Mouse (Mus musculus) left cerebral cortex, adult 18-20 months (tissue): ENCODE data around the gene Bad. TPM values are rescaled to one million over a fixed set of nuclear protein-coding genes. Genes with fewer than 3 reads are reported as not detected.

Experiments
- DNase-seq, 2 experiments: peaks; one replicate each; pipeline ENCODE4 v3.0.0; 2021 to 2022; ENCODE audit warnings: low spot score in 2 of 2, mixed read lengths in 1 of 2
- total RNA-seq, 2 experiments: library from RNA; stranded (reverse); gene quantifications; 2 replicates each; pipeline ENCODE4 v1.2.3; 2021

Gene Bad
- total RNA-seq, 2 experiments from 2014 or later: 39.0 to 40.5 TPM

- DNase-seq: no peak
Measured at GRCm38 (mm10) chr19:6955424-6955823, 13.8 kb downstream of the Bad start.

DNA sequence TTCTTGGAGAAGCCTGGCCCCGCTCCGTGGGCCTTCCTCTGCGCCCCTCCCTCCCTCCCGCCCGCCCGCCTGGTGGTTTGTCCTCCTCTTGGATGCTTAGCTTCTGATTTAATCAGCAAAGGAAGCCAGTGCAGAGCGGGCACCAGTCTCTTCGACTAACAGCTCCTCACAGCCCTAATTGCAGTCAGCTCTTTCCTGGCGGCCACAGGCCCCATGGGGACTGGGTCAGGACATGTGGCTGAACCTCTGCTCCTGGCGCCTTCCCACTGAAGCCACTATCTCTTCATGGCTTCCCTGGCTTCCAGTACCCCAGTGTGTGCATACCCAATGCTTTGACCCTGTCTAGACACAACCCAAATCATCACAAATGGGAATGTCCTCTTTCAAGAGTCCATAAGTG lies 14.8 kb downstream of the Bad start:
- no peak for DNase-seq

DNA sequence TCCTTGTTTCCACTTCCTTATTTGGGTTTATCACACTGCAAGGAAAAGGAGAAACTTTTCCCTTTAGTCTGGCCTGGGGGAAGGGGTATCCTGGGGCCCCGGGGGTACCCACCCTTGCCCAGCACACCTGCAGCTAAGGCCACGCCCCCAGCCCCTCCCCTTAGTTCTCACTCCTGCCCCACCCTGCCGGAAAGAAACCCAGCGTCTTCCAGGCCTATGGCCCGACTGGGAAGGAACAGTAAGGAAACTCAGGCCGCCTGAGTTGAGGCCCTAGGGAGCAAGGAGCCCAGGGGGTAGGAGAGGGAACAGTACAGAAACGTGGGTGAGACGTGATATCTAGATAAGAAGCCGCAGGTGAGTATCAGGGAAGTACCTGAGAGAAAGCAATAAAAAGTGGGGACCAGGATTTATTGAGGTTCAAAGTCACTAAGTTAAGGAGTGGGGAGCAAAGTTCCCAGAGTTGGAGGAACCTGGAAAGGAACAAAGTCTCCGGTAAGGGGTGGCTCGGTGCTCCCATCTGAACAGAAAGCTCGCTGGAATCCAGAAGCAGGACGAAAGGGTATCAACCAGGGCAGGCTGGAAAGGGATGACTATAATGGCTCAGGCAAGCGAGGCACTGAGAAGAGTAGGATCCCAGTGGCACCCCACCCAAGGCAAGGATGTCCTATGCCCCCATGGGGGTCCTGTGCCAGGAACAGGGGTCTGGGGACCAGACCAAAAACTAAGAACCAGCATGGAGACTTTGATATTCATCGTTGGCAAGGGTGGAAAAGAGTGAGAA lies 27.0 kb downstream of the Bad start:
- no peak for DNase-seq

GRCm38 (mm10) chr19:6969291-6969664 lies 27.6 kb downstream of the Bad start:
- DNase-seq: no peak

DNA sequence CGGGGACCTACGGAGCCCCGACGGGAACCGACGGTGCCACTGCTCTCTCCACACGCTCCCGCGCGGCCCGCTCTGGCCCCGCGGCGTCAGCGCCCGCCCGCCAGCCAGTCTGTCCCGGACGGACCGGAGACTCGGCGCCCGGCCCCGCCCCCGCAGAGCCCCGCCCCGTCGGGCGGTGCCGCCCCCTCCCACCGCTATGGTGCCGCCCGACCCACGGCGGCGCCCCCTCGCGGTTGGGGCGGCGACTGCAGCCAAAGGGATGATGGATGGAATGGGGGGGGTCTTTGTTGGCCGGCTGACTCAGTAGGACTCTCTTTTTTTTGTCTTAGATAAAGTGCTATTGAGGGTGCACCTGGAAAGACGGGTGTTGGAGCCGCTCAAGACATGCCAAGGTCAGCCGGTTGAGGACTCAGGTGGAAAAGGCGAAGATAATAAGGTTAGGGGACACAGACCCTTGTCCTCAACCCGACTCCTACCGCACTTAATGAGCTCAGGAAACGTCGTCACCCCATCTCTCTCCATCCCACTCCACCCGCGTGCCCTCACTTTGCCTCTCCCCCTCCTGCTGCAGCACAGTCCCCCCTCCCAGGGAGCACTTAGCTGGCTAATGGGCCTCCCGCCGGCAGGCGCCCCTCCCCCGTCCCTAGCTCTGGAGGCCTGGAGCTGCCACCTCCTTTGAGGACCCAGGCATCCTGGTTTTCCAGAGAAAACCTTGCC lies 28.2 kb downstream of the Bad start:
- DNase-seq: peak in 1 of 2 experiments; percentile 20

DNA sequence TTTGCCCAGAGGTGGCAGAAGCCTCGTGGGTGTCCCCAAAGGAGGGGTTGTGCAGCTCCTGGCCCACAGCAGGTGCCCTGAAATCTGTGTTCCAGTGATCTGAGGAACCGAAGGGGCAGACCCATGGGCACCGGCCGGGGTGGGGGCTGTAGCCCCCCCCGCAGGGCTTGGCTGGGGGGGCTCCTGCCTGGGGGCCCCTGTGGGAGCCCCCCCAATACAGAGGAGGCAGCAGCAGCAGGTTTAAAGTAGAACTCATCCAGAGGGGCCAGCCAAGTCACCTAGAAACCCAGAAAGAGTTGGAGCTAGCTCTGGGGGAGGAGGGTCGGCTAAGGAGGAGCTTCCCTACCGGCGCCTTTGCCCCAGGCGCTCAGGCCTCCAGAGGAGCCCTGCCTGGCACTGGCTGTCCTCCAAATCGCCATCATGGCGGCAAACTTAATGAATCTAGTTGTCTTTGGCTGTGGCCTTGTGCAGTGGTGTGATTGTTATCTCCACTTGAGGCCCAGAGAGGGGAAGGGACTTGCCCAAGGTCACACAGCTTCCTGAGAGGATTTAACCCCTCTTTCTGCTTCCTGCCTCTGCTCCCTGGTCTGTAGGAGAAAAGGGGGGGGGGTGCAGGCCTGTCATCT lies 28.9 kb downstream of the Bad start:
- DNase-seq: no peak

DNA sequence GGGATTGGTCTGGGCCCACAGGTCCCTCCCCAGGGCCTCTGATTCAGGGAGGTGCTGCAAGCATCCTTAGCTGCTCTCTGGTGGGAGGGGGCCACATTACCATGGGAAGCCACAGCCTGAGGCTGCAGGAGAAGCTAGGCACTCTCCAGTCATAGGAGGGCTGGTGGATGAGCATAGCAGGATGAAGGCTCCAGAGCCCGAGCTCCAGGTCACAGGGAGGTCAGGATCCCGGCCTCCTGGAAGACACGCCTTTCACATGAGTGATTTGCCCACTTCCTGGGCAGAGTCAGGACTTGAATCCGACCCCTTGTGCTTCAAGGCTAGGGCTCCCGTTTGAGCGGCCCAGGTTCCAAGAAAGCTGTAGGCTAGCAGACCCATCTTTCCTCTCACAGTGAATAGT lies 30.0 kb downstream of the Bad start:
- DNase-seq: no peak

DNA sequence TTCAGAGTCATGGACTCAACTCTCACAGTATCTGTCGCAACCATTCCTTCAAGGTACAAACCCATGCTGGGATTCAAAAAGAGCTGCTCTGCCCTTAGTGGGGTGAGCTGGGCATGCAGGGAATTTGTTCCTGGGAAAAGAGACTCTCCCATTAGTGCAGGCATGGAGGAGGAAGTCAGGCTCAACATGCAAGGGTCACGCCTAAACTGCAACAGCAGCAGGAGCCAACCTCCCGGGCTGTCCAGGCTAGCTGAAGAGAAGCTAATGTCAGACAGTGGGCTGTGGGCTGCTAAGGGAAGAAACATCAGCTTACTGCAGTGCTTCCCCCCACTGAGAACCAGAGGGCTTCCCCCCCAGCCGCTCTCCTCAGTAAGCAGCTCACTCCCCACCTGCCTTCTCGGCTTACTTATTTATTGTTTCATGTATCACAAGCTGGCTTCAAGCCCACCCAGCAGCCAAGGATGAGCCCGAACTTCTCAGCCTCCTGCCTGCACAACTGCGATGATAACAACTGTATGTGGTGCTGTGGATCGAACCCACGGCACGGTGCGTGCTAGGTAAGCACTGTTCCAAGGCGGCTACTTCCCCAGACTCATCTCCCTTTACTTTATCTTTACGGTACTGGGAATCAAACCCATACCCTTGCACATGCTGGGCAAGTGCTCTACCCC lies 30.7 kb downstream of the Bad start:
- DNase-seq: no peak

DNA sequence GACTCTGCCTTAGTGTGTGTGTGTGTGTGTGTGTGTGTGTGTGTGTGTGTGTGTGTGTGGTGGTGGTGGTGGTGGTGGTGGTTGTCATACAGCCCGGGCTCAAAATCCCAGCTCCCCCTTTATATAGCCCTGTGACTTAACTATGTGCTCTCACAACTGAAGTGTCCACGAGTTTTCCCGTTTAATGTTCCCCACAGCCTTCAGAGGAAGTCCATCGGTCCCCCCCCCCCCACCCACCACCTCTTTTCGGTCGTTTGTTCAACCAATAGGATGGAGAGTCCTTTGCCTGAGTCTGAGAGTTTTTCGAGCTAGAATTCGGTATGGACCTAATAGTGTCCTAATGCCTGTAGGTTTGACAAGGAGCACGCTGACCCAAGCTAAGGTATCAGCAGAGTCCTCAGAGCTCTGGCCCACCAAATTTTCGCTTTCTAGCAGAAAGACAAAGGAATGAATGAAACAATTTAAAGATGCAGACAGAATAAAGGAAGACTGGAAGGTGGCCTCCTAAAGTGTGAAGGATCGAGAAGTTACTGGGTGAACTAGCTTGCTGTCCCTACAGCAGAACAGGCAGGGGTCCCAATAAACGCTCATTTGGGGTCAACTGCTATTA lies 32.0 kb downstream of the Bad start:
- DNase-seq: no peak

DNA sequence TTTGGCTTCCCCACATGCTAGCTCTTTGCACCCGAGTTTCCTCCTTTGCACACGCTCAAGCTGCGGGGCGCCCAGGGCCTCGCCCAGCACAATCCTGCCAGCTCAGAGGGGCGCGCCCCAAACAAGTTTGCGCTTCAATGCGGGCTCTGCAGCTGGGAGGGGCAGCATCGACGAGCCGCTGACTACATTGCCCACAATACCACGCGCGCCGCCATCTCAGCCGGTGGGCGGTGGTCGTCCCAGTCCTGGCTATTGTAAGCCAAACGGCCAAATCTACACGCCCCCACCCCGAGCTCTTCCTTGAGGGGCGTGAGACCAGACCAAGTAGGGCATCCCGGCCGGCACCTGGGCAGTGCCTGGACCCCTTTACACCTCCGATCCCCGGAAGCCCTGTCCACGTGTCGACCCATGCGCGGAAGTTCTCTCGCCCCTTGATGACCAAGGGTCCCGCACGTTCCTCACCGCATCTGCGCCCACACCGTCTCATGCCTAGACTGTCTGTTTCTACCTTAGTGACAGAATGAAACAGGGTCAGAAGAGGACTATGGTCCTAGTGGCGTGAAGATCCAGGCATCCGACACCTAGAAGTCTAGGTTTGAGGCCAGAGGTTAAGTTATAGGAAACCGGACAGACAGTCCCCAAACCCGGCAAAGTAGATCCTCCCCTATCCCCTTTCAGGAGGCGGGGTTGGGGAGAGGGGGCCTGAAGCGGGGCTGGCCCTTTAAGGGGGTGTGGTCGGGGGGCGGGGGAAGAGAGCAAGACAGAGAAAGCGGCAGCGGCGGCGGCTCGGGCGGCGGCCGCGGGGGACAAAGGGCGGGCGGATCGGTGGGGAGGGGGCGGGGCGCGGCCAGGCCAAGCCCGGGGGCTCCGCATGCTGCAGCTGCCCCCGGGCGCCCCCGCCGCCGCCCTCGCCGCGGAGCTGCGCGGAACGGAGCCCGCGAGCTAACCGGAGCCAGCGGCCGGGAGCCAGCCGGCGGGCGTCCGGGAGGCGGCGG lies 32.8 kb downstream of the Bad start, which contains the start of gene Ppp1r14b:
Ppp1r14b (plus strand) TSS at position 758 of the 995 bp plus-strand sequence.
- peak; percentile 70 to 77 for DNase-seq

- DNase-seq: peak; percentile 37 to 41
Measured at GRCm38 (mm10) chr19:6975537-6976521, 34.2 kb downstream of the Bad start, which contains the start of gene Plcb3. Plcb3 (minus strand) TSS chr19:6976470.

GRCm38 (mm10) chr19:6977759-6978638 lies 36.3 kb downstream of the Bad start:
- DNase-seq: no peak

GRCm38 (mm10) chr19:6978639-6978974 lies 36.9 kb downstream of the Bad start:
- no peak for DNase-seq

DNA sequence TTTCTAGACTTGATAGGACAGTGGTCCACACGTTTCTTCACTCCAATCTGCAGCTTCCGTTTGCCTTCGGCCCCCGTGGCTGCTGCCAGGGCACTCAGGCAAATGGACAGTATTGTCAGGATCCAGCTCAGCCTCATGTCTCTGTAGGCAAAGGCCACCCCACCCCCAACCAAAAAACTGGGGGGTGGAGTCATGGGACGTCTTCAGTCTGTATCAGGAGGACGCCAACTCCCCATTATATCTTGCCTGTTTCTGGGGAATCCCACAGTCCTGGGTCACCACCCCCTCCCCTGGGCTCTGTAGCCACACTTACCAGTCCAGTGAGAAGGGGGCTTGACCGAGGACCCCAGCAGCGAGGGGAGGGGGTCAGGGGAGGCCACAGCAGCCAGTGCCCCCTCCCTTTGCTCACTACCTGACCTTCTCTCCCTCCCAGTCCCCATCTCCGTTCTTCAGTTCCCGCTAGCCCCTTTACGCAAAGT lies 37.4 kb downstream of the Bad start:
- DNase-seq: peak; percentile 37 to 55

GRCm38 (mm10) chr19:6979486-6980380 lies 38.1 kb downstream of the Bad start:
- DNase-seq: peak; percentile 99

DNA sequence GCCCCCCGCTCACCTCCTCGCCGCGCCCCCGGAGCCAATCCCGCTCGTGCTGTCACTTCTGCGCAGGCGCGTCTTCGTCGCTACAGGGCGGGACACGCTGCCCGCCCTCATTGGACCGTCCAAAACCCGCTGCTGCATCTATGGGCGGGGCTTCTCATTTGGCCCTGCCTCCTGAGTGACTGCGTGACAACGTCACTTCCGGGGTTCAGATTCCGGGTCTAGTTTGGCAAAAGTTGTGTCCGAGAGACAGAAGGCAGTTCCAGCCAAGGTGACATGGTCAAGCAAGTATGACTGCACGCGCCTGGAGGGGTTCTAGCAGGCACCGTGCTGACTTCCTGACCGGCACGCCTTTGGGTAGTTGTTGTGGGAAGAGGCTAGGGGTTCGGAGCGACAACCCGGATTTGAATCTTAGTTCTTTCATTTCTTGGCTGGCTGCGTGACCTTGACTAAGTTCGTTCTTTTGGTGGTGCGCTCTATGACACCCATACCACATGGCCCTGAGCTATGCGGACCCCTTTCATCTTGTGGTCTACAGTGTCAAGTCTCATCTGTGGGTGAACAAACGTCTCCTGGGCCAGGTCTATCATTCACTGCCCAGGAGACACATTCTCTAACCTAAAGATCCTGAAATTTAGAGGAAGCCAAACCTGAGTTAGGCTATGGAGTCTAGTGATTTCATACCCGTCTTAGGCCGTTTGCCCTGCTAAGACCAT lies 38.9 kb downstream of the Bad start, which contains the start of gene Fkbp2:
Fkbp2 (minus strand) TSS at position 121 of the 713 bp plus-strand sequence.
- DNase-seq: peak; percentile 98 to 99
